Mouse (Mus musculus): ENCODE data around the gene Psors1c2.
A peak's percentile ranks its signal among the peaks of the same experiment; 100 is the strongest.

Psors1c2 gene

DNA sequence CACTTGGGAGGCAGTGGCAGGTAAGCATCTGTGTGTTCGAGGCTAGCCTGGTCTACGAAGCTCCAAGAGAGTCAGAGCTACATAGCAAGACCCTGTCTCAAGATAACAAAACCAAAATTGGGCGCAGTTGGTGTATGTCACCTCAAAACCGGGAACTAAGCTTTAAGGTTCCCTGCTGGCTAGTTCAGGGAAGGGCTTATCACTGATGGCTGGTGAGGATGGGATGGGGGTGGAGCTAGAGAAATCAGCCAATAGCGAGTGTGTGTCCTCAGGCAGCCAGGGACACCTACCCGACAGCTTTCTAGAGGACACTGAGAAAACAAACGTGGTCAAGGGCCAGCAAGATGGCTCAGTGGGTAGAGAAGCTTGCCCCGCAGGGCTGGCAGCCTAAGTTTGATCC, 25.2 kb downstream of the Psors1c2 start:
- no peak for DNase-seq (ENCODE audit: low spot score)

DNA sequence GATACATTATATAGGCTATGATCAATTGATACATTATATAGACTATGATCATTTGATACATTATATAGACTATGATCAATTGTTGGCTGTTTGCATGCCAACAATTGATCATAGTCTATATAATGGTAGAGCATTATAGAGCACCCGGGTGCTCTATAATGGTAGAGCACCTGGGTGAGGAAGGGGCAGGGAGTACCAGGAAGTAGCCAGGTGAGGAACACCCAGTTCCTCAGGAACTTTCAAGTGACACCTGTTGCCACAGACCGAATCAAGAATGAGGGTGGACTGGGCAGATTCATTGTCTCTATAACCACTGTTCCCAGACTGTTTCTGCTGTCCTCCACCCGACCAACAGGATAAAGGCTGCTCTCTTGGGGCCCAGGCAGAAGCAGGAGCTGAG, 34.1 kb downstream of the Psors1c2 start, which contains the start of gene 2300002M23Rik:
Gene 2300002M23Rik, plus strand, starts transcription at position 301 of the 400 bp plus-strand sequence.
- no peak for DNase-seq (ENCODE audit: low spot score)

DNA sequence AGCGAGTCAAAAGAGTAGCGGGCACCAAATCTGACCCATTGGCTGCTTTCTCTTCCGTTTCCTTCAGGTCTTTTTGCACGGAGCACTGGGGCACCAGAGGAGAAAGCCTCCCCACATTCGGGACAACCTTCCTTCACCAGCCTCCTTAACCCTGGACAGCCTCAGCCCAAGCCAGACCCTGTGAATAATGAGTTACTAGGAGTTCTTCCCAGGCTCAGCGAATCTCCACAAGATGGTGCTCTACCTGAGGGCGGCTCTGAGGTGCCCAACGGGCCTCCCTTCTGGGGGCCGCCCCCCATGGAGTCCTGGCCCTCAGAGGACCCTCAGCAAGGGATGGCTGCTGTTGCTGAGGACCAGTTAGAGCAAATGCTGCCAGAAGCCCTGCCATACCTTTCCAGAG, 34.8 kb downstream of the Psors1c2 start:
- no peak for DNase-seq (ENCODE audit: low spot score)

DNA sequence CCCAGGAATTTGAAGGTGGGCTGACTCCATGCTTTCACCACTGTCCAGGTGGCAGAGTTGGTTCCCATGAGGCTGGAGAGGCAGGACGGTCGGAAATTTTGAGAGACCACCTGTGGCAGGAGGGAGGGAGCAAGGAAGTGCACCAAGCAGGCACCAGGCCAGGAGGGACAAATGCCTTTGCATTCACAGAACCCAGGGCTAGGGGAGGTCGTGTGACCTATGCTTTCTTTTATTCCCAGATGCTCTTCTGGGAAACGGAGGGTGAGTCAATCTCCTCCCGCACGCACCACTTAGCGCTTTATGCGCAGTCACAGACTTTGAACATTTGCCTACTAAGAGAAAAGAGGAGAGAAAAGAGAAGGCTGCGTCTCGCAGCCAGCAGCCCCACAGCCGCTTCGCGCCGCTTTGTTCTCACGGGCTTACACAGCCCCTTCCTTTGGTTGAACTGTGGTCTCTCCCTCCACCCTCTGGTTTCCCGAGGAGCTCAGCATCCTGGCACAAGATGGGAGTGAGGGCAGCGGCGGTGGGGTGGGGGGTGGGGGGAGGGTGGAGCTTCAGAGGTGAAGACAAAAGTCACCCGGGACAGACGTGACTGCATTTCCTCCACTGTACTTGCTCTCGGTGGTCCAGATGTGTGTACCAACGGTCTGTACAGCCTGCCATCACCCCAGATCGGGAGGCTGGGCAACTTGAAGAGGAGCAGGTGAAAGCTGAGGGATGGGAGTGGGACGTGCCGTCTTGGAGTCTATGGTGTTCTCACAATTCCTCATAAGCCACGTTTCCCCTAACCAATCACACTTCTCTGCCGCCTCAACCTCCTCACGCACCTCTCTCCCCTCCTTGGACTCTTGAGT, 36.3 kb downstream of the Psors1c2 start:
- no peak for DNase-seq (ENCODE audit: low spot score)

DNA sequence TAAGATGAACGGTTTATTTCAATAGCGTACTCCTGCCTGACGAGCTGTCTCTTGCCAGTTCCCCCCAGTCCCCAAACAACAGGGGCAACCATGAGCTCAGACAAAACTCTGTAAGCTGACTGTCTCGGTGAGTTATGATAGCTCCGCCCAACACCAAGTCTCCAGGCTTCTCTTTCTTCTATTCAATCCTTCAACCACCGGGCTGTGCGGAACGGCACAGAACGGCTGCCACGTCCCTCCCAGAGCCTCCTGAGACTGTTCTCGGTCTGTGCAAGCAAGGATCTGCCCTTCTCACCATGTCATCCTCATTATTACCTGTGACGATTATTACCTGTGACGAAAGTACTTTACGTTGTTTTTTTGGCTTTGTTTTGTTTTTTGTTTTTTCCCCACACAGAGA, 37.8 kb downstream of the Psors1c2 start:
- no peak for DNase-seq (ENCODE audit: low spot score)

DNA sequence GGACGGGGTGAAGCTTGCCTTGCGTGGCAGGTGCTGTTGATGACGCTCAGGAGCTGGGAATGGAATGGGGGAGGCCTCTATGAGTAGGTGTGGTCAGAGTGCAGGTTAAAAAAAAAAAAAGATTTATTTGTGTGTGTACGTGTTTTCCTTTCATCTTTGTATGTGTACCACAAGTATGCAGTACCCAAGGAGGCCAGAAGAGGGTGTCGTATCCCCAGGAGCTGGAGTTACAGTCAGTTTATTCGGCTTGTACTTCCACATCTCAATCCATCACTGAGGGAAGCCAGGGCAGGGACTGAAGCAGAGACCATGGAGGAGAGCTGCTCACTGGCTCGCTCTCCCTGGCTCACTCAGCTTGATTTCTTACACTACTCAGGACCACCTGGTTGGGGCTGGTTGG, 38.5 kb downstream of the Psors1c2 start:
- DNase-seq (ENCODE audit: low spot score) = no peak

DNA sequence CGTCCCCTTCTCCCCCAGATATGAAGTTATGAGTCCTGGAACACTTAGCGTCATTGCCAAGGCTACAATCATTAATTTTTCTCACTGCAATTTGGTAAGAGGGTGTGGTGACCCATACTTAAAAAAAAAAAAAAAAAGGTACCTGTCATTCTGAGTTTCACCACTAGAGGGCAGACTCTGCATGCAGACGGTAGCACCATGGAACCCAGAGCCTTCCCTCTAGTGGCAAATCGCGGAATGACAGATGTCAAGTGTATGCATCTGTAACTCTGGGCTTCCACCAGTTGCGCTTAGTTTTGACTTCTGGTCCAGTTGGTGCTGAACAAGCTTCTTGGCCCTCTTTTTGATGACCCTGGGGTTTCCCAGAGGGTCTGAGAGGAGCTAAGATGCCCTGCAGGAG, 45.2 kb downstream of the Psors1c2 start:
- peak; percentile 62 for DNase-seq (ENCODE audit: low spot score)

DNA sequence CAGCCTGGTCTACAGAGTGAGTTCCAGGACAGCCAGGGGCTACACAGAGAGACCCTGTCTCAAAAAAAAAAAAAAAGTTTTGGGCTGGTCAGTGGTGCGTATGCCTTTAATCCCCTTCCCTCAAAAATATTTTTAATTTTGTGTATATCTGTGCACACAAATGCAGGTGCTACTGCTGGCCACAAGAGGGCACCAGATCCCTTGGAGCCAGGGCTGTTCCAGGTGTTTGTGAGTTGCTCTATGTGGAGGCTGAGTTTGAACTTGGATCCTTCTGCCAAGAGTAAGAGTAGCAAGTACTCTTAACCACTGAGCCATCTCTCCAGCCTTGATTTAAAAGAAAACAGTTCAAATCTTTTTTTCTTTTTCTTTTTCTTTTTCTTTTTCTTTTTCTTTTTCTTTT, 49.9 kb downstream of the Psors1c2 start:
- no peak for DNase-seq (ENCODE audit: low spot score)
